Mouse (Mus musculus): ENCODE data around the gene Adam17.

GRCm38 (mm10) chr12:21416506-21416905 lies 43.1 kb upstream of the Adam17 start:
- TF ChIP-seq CTCF (IDR thresholded peaks at IDR 0.05; ENCODE audit: low read depth, low read length) (no peak), POLR2A (IDR thresholded peaks at IDR 0.05; ENCODE audit: extremely low read depth, insufficient read depth, low read length) (no peak)
